In genomic region chr12:98311376-98312083, GRCm38 (mm10) we compare ENCODE assay signal across 21 mouse cellular contexts. TPM values are rescaled to one million over a fixed set of nuclear protein-coding genes. Genes with fewer than 3 reads are reported as not detected.
"Had no signal": no experiment of that assay in that cellular context is flagged by ENCODE, and none has a peak within 500 bp of the region (broad histone marks: within the 10 kb centered on the region; RNA-seq: fewer than 3 reads in every experiment).

No protein-coding gene starts in this region.

- H3K4me2 ChIP-seq: intestine, embryonic 15.5 days; liver, embryonic 13.5 days; lung, embryonic 14.5 days; midbrain, embryonic 11.5 days; neural tube, embryonic 12.5 days; neural tube, embryonic 15.5 days had no signal

- H3K4me1 ChIP-seq: intestine, embryonic 15.5 days; liver, embryonic 13.5 days; neural tube, embryonic 12.5 days; neural tube, embryonic 15.5 days had no signal

- DNase-seq: kidney, adult 11 months; kidney, adult 8-10 months; kidney, postnatal 25 days; layer of hippocampus, adult 9-11 months; liver, embryonic 13.5 days; lung, embryonic 14.5 days; midbrain, embryonic 14.5 days; right cerebral cortex, adult 18-20 months; right cerebral cortex, postnatal 4 days; thymus, adult 2 months; thymus, postnatal 25 days had no signal

- ATAC-seq: intestine, embryonic 15.5 days; lung, postnatal 0 days had no signal

- H3K4me3 ChIP-seq: intestine, embryonic 15.5 days; layer of hippocampus, adult 2 months; liver, embryonic 13.5 days; neural tube, embryonic 12.5 days; neural tube, embryonic 15.5 days had no signal

- H3K36me3 ChIP-seq: intestine, embryonic 15.5 days; liver, embryonic 13.5 days; neural tube, embryonic 12.5 days; neural tube, embryonic 15.5 days had no signal

- H3K9me3 ChIP-seq: intestine, embryonic 15.5 days; liver, embryonic 13.5 days; neural tube, embryonic 12.5 days; neural tube, embryonic 15.5 days had no signal

- H3K9ac ChIP-seq: intestine, embryonic 15.5 days; liver, embryonic 13.5 days; lung, embryonic 14.5 days; neural tube, embryonic 12.5 days; neural tube, embryonic 15.5 days had no signal

- H3K27ac ChIP-seq: intestine, embryonic 15.5 days; layer of hippocampus, adult 2 months; liver, embryonic 13.5 days; macrophage; neural tube, embryonic 12.5 days; neural tube, embryonic 15.5 days; stomach, postnatal 0 days had no signal

- H3K27me3 ChIP-seq: intestine, embryonic 15.5 days; liver, embryonic 13.5 days; neural tube, embryonic 12.5 days; neural tube, embryonic 15.5 days had no signal

RNA-seq across cellular contexts. Expression of gene Gpr65, which starts 43.1 kb away (rescaled TPM):
- total RNA-seq: layer of hippocampus, adult 2 months; layer of hippocampus, postnatal 25 days; left cerebral cortex, adult 18-20 months had no signal
